Mouse (Mus musculus) brain, embryonic 14.5 days (tissue): ENCODE measurements around the gene Gmppa.

Experiments used
- CTCF ChIP-seq: fragments of 200-500 bp; IDR thresholded peaks from 2 replicates; pipeline ENCODE4 v1.5.1; 2012; ENCODE audit warnings: inconsistent platforms, mild to moderate bottlenecking, moderate library complexity, borderline replicate concordance; ENCODE audit not compliant: insufficient read depth, insufficient read length; ENCODE audit errors: extremely low read depth
- POLR2A ChIP-seq: fragments of 200-500 bp; IDR thresholded peaks from 2 replicates; pipeline ENCODE4 v1.6.1; 2012; ENCODE audit warnings: mild to moderate bottlenecking, inconsistent platforms, borderline replicate concordance; ENCODE audit not compliant: poor library complexity, insufficient read depth, insufficient read length, severe bottlenecking; ENCODE audit errors: extremely low read depth

GRCm38 (mm10) chr1:75435475-75436328 is at the start of gene Gmppa:
- peak; percentile 47; the same call in 1 of the 2 replicates for TF ChIP-seq POLR2A
- no peak for TF ChIP-seq CTCF
